Comparison of ENCODE assay signal across 8 mouse cellular contexts in the genomic region with DNA sequence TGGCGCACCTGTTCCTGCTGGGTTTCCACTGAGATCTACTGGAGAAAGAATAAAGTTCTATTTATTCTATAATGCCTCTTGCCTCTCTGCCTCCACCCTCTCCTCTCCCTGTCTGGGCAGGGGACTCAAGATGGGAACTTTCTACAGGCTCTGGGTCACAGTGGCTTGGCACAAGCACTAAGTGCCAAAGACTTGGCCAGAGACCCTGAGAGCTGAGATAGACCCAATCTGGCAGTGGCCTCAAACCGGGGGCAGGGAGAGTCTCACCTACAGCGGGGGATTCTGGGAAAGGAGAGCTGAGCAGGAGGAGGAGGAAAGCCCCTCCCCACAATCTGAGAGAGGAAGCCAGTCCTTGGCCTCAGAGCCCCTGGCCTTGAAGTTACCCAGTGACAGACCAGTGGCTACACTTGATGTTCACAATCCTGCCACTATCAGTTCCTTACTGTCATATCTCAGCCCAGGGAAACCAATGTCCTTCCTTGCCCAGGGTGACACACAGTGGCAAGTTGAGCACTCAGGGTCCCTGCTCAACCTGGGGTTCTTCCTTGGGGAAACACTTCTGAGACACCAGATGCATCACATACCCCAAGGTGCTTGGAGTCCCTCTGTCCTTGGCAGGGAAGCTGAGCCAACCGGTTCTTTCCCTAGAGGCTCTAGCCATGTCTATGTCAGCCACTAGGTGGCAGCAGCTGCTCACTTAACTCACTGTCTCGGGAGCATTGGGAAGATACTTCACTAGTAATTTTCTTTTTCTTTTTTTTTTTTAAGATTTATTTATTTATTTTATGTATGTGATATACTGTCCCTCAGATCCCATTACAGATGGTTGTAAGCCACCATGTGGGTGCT. TPM values are rescaled to one million over a fixed set of nuclear protein-coding genes. Genes with fewer than 3 reads are reported as not detected.
A peak's percentile ranks its signal among the peaks of the same experiment; 100 is the strongest.
DNase-seq lines count a peak whose midpoint lies in the region; ATAC-seq lines count a peak whose summit lies in the region.

No protein-coding gene starts in this region.

- 48% methylated on average over 5 of the region's 5 CpGs for WGBS in limb, embryonic 11.5 days
- 45% methylated on average over 5 of the region's 5 CpGs for WGBS in neural tube, embryonic 12.5 days

- H3K36me3 ChIP-seq in limb, embryonic 11.5 days (ENCODE audit: control insufficient read depth, insufficient read depth, low read length): peaks cover 13% of the 10 kb centered on the region; the same call in 1 of the 2 replicates
- H3K36me3 ChIP-seq in neural tube, embryonic 12.5 days: peaks cover 50% of the 10 kb centered on the region

- no peak overlapping the region for H3K4me3 ChIP-seq in limb, embryonic 11.5 days (ENCODE audit: low read depth, low read length)
- H3K4me3 ChIP-seq in neural tube, embryonic 12.5 days: no peak overlapping the region

- ATAC-seq in limb, embryonic 11.5 days (ENCODE audit: insufficient number of reproducible peaks, low FRiP score, low TSS enrichment, low read depth): no peak
- ATAC-seq in neural tube, embryonic 12.5 days (ENCODE audit: low FRiP score, low read depth): no peak

- H3K27ac ChIP-seq in limb, embryonic 11.5 days (replicated peaks; ENCODE audit: low read depth, low read length): no peak overlapping the region
- H3K27ac ChIP-seq in neural tube, embryonic 12.5 days: 0 out of 2 replicates have a peak overlapping the region, but pooled peaks have one; percentile 15

- peaks cover 2% of the 10 kb centered on the region for H3K4me1 ChIP-seq in limb, embryonic 11.5 days (ENCODE audit: control insufficient read depth, insufficient read depth, low read length)
- peaks cover 30% of the 10 kb centered on the region for H3K4me1 ChIP-seq in neural tube, embryonic 12.5 days

- no peak overlapping the region for H3K9ac ChIP-seq in limb, embryonic 11.5 days (ENCODE audit: low read length)
- no peak overlapping the region for H3K9ac ChIP-seq in neural tube, embryonic 12.5 days

- no peaks in the 10 kb centered on the region for H3K9me3 ChIP-seq in limb, embryonic 11.5 days (ENCODE audit: control insufficient read depth, low read length)
- H3K9me3 ChIP-seq in neural tube, embryonic 12.5 days: no peaks in the 10 kb centered on the region

- DNase-seq in left cerebral cortex, adult 18-20 months (ENCODE audit: low spot score in 2 of 2): peak; percentile 81 to 91
- no peak for DNase-seq in left cerebral cortex, adult 11 months (ENCODE audit: low spot score)
- DNase-seq in NIH3T3 (ENCODE audit: low read depth): peak; percentile 82
- peak; percentile 84 to 91 for DNase-seq in cerebellum, postnatal 25 days
- peak; percentile 76 to 87 for DNase-seq in heart, postnatal 14 days
- peak; percentile 83 for DNase-seq in limb, embryonic 11.5 days (ENCODE audit: low spot score)
- DNase-seq in thymus, postnatal 36 days: peak; percentile 70 to 74

- no peak overlapping the region for H3K4me2 ChIP-seq in limb, embryonic 11.5 days (ENCODE audit: low read depth, severe bottlenecking)
- H3K4me2 ChIP-seq in neural tube, embryonic 12.5 days (replicated peaks): no peak overlapping the region

- no peaks in the 10 kb centered on the region for H3K27me3 ChIP-seq in limb, embryonic 11.5 days (ENCODE audit: control insufficient read depth, insufficient read depth, low read length)
- no peaks in the 10 kb centered on the region for H3K27me3 ChIP-seq in neural tube, embryonic 12.5 days (replicated peaks)

- intact Hi-C loops in heart, postnatal 14 days (cut with DNase I): loop anchor here (2.0 kb wide), 1 partner anchor 176 kb away; no protein-coding TSS in a partner anchor

RNA-seq across cellular contexts. Expression of gene Gjd3, which starts 7.7 kb away (rescaled TPM):
- total RNA-seq in left cerebral cortex, adult 18-20 months (2021): 1 to 10 TPM; 1.8 to 2.0 TPM
- total RNA-seq in heart, postnatal 14 days (2021): 1 to 10 TPM; 1.5 to 2.0 TPM
- 0.40 TPM in 1 of 2 replicates, not detected in the other for polyA plus RNA-seq in limb, embryonic 11.5 days (2014; fragmentation: Nextera tagmentation; extraction: Ambion mirVana)
- 1.8 and 2.0 TPM in 2 replicates for polyA plus RNA-seq in neural tube, embryonic 12.5 days (2016; fragmentation: Nextera tagmentation; extraction: Ambion mirVana)

RNA-seq across cellular contexts. Expression of gene Rara, which starts 47.5 kb away (rescaled TPM):
- total RNA-seq in left cerebral cortex, adult 18-20 months (2021): 10 to 100 TPM; 14.4 to 14.9 TPM
- 10 to 100 TPM; 17.9 to 21.6 TPM for total RNA-seq in heart, postnatal 14 days (2021)
- polyA plus RNA-seq in limb, embryonic 11.5 days (2014; fragmentation: Nextera tagmentation; extraction: Ambion mirVana): 46.7 and 48.7 TPM in 2 replicates
- 51.1 and 52.5 TPM in 2 replicates for polyA plus RNA-seq in neural tube, embryonic 12.5 days (2016; fragmentation: Nextera tagmentation; extraction: Ambion mirVana)

RNA-seq across cellular contexts. Expression of gene Top2a, which starts 48.9 kb away (rescaled TPM):
- total RNA-seq in left cerebral cortex, adult 18-20 months (2021): under 1 TPM; 0.40 to 0.67 TPM
- 10 to 100 TPM; 16.0 to 34.1 TPM for total RNA-seq in heart, postnatal 14 days (2021)
- polyA plus RNA-seq in limb, embryonic 11.5 days (2014; fragmentation: Nextera tagmentation; extraction: Ambion mirVana): 422 and 448 TPM in 2 replicates
- 190 and 194 TPM in 2 replicates for polyA plus RNA-seq in neural tube, embryonic 12.5 days (2016; fragmentation: Nextera tagmentation; extraction: Ambion mirVana)

Comparison
In these comparisons a context has a peak if more than half of its experiments do, and no peak if none do; other contexts are left out.
1. RNA of gene Top2a, which starts 48.9 kb away (total RNA-seq): 16.0 to 34.1 TPM in heart, postnatal 14 days; 0.40 to 0.67 TPM in left cerebral cortex, adult 18-20 months; every median in the first group is over 10 times any median in the second.